Mouse (Mus musculus): Measurements from ENCODE around the gene Fam81a. TPM values are rescaled to one million over a fixed set of nuclear protein-coding genes. Genes with fewer than 3 reads are reported as not detected.

Fam81a gene
- polyA plus RNA-seq, 1 experiment from 2014 or later: 13.3 TPM

GRCm38 (mm10) chr9:70140871-70141796 lies 1.2 kb downstream of the Fam81a start:
- peak; percentile 92 for ATAC-seq (ENCODE audit: low FRiP score, low read depth)
- Histone ChIP-seq H3K27ac (replicated peaks) (peak overlapping the region; percentile 72), H3K4me2 (peak overlapping the region; percentile 81), H3K9me3 (no peaks in the 10 kb centered on the region), H3K9ac (peak overlapping the region; percentile 58), H3K4me3 (peak overlapping the region; percentile 64), H3K27me3 (0 out of 2 replicates have a peak, but pooled peaks cover 5% of the 10 kb centered on the region), H3K4me1 (replicated peaks) (peaks cover 28% of the 10 kb centered on the region), H3K36me3 (no peaks in the 10 kb centered on the region)
- WGBS: under 1% methylated on average over 67 of the region's 87 CpGs

- peak overlapping the region; percentile 81 for H3K4me2 ChIP-seq
- H3K4me1 ChIP-seq (replicated peaks): peaks cover 28% of the 10 kb centered on the region
- H3K9me3 ChIP-seq: no peaks in the 10 kb centered on the region
- no peaks in the 10 kb centered on the region for H3K36me3 ChIP-seq
- no peak for ATAC-seq (ENCODE audit: low FRiP score, low read depth)
- H3K27ac ChIP-seq (replicated peaks): 0 out of 2 replicates have a peak overlapping the region, but pooled peaks have one; percentile 72
- WGBS: 49% methylated on average over 4 of the region's 4 CpGs
- 0 out of 2 replicates have a peak, but pooled peaks cover 5% of the 10 kb centered on the region for H3K27me3 ChIP-seq
- H3K9ac ChIP-seq: 0 out of 2 replicates have a peak overlapping the region, but pooled peaks have one; percentile 58
- peak overlapping the region; percentile 64 for H3K4me3 ChIP-seq
These were observed 2.0 kb downstream of the Fam81a start for GRCm38 (mm10) chr9:70140340-70140739.

GRCm38 (mm10) chr9:70139331-70139885 lies 3.0 kb downstream of the Fam81a start:
- ATAC-seq (ENCODE audit: low FRiP score, low read depth): no peak

GRCm38 (mm10) chr9:70138511-70138910 lies 3.8 kb downstream of the Fam81a start:
- ATAC-seq (ENCODE audit: low FRiP score, low read depth): no peak
- Histone ChIP-seq H3K27me3 (0 out of 2 replicates have a peak, but pooled peaks cover 5% of the 10 kb centered on the region), H3K9ac (no peak overlapping the region), H3K36me3 (no peaks in the 10 kb centered on the region), H3K9me3 (no peaks in the 10 kb centered on the region), H3K4me3 (no peak overlapping the region), H3K4me2 (no peak overlapping the region), H3K27ac (replicated peaks) (no peak overlapping the region), H3K4me1 (replicated peaks) (peaks cover 28% of the 10 kb centered on the region)
- 38% methylated on average over 7 of the region's 7 CpGs for WGBS

More at GRCm38 (mm10) chr9:70139331-70139885, 3.0 kb downstream of the Fam81a start:
- Histone ChIP-seq H3K4me3 (no peak overlapping the region), H3K9ac (no peak overlapping the region), H3K4me1 (replicated peaks) (peaks cover 28% of the 10 kb centered on the region), H3K27me3 (0 out of 2 replicates have a peak, but pooled peaks cover 5% of the 10 kb centered on the region), H3K27ac (replicated peaks) (no peak overlapping the region), H3K36me3 (no peaks in the 10 kb centered on the region), H3K9me3 (no peaks in the 10 kb centered on the region), H3K4me2 (peak overlapping the region; percentile 11; the same call in 1 of the 2 replicates)
- 45% methylated on average over 7 of the region's 7 CpGs for WGBS

- H3K9me3 ChIP-seq: no peaks in the 10 kb centered on the region
- ATAC-seq (ENCODE audit: low FRiP score, low read depth): no peak
- no peaks in the 10 kb centered on the region for H3K36me3 ChIP-seq
- 0 out of 2 replicates have a peak, but pooled peaks cover 2% of the 10 kb centered on the region for H3K27me3 ChIP-seq
- H3K4me2 ChIP-seq: no peak overlapping the region
- H3K27ac ChIP-seq (replicated peaks): no peak overlapping the region
- H3K9ac ChIP-seq: no peak overlapping the region
- no peak overlapping the region for H3K4me3 ChIP-seq
- peaks cover 28% of the 10 kb centered on the region for H3K4me1 ChIP-seq (replicated peaks)
- WGBS: 72% methylated on average over 5 of the region's 5 CpGs
These were observed 4.4 kb downstream of the Fam81a start for GRCm38 (mm10) chr9:70137991-70138390.

GRCm38 (mm10) chr9:70135186-70135585 lies 7.2 kb downstream of the Fam81a start:
- 0 out of 2 replicates have a peak, but pooled peaks cover 2% of the 10 kb centered on the region for H3K27me3 ChIP-seq
- H3K36me3 ChIP-seq: no peaks in the 10 kb centered on the region
- H3K4me2 ChIP-seq: no peak overlapping the region
- no peak overlapping the region for H3K9ac ChIP-seq
- ATAC-seq (ENCODE audit: low FRiP score, low read depth): no peak
- no peak overlapping the region for H3K27ac ChIP-seq (replicated peaks)
- H3K4me3 ChIP-seq: no peak overlapping the region
- 100% methylated on average over 1 of the region's 1 CpGs for WGBS
- H3K9me3 ChIP-seq: no peaks in the 10 kb centered on the region
- peaks cover 13% of the 10 kb centered on the region; the same call in 1 of the 2 replicates for H3K4me1 ChIP-seq (replicated peaks)

- H3K9ac ChIP-seq: no peak overlapping the region
- H3K4me1 ChIP-seq (replicated peaks): peaks cover 9% of the 10 kb centered on the region; the same call in 1 of the 2 replicates
- no peak overlapping the region for H3K27ac ChIP-seq (replicated peaks)
- H3K9me3 ChIP-seq: no peaks in the 10 kb centered on the region
- H3K4me2 ChIP-seq: no peak overlapping the region
- 73% methylated on average over 5 of the region's 5 CpGs for WGBS
- no peak for ATAC-seq (ENCODE audit: low FRiP score, low read depth)
- H3K27me3 ChIP-seq: 0 out of 2 replicates have a peak, but pooled peaks cover 2% of the 10 kb centered on the region
- no peaks in the 10 kb centered on the region for H3K36me3 ChIP-seq
- H3K4me3 ChIP-seq: no peak overlapping the region
These were observed 7.6 kb downstream of the Fam81a start for GRCm38 (mm10) chr9:70134716-70135115.

- no peak overlapping the region for H3K9ac ChIP-seq
- H3K4me1 ChIP-seq (replicated peaks): peaks cover 7% of the 10 kb centered on the region; the same call in 1 of the 2 replicates
- 0 out of 2 replicates have a peak, but pooled peaks cover 2% of the 10 kb centered on the region for H3K27me3 ChIP-seq
- H3K36me3 ChIP-seq: no peaks in the 10 kb centered on the region
- no peak for ATAC-seq (ENCODE audit: low FRiP score, low read depth)
- H3K4me3 ChIP-seq: no peak overlapping the region
- H3K9me3 ChIP-seq: no peaks in the 10 kb centered on the region
- H3K4me2 ChIP-seq: no peak overlapping the region
- 92% methylated on average over 9 of the region's 9 CpGs for whole genome bisulfite sequencing
- no peak overlapping the region for H3K27ac ChIP-seq (replicated peaks)
These were observed 8.1 kb downstream of the Fam81a start for GRCm38 (mm10) chr9:70134215-70134614.

GRCm38 (mm10) chr9:70130786-70131185 lies 11.6 kb downstream of the Fam81a start:
- no peaks in the 10 kb centered on the region for H3K27me3 ChIP-seq
- no peak overlapping the region for H3K9ac ChIP-seq
- 92% methylated on average over 5 of the region's 5 CpGs for WGBS
- no peaks in the 10 kb centered on the region for H3K9me3 ChIP-seq
- no peak overlapping the region for H3K4me2 ChIP-seq
- no peaks in the 10 kb centered on the region for H3K4me1 ChIP-seq (replicated peaks)
- H3K27ac ChIP-seq (replicated peaks): no peak overlapping the region
- no peak overlapping the region for H3K4me3 ChIP-seq
- H3K36me3 ChIP-seq: 0 out of 2 replicates have a peak, but pooled peaks cover 1% of the 10 kb centered on the region
- no peak for ATAC-seq (ENCODE audit: low FRiP score, low read depth)

GRCm38 (mm10) chr9:70111869-70112286 lies 30.5 kb downstream of the Fam81a start:
- ATAC-seq (ENCODE audit: low FRiP score, low read depth): peak; percentile 64; the same call in 1 of the 2 replicates
- Histone ChIP-seq H3K4me2 (peak overlapping the region; percentile 47), H3K27me3 (no peaks in the 10 kb centered on the region), H3K9ac (no peak overlapping the region), H3K4me3 (peak overlapping the region; percentile 7; the same call in 1 of the 2 replicates), H3K36me3 (no peaks in the 10 kb centered on the region), H3K9me3 (no peaks in the 10 kb centered on the region), H3K27ac (replicated peaks) (no peak overlapping the region), H3K4me1 (replicated peaks) (peaks cover 10% of the 10 kb centered on the region)
- WGBS: 3% methylated on average over 10 of the region's 10 CpGs

GRCm38 (mm10) chr9:70110871-70111270 lies 31.5 kb downstream of the Fam81a start:
- WGBS: 62% methylated on average over 7 of the region's 7 CpGs
- H3K27me3 ChIP-seq: no peaks in the 10 kb centered on the region
- H3K9ac ChIP-seq: no peak overlapping the region
- no peak overlapping the region for H3K4me3 ChIP-seq
- H3K4me2 ChIP-seq: no peak overlapping the region
- no peaks in the 10 kb centered on the region for H3K36me3 ChIP-seq
- peaks cover 10% of the 10 kb centered on the region for H3K4me1 ChIP-seq (replicated peaks)
- ATAC-seq (ENCODE audit: low FRiP score, low read depth): no peak
- H3K27ac ChIP-seq (replicated peaks): no peak overlapping the region
- H3K9me3 ChIP-seq: no peaks in the 10 kb centered on the region

- no peak overlapping the region for H3K4me3 ChIP-seq
- H3K27ac ChIP-seq (replicated peaks): no peak overlapping the region
- ATAC-seq (ENCODE audit: low FRiP score, low read depth): peak; percentile 40; the same call in 1 of the 2 replicates
- no peak overlapping the region for H3K4me2 ChIP-seq
- no peaks in the 10 kb centered on the region for H3K36me3 ChIP-seq
- H3K9ac ChIP-seq: no peak overlapping the region
- H3K4me1 ChIP-seq (replicated peaks): peaks cover 10% of the 10 kb centered on the region
- no peaks in the 10 kb centered on the region for H3K27me3 ChIP-seq
- 8% methylated on average over 3 of the region's 3 CpGs for WGBS
- no peaks in the 10 kb centered on the region for H3K9me3 ChIP-seq
These were observed 33.1 kb downstream of the Fam81a start for GRCm38 (mm10) chr9:70109279-70109678.
